Mouse (Mus musculus) MEL (cell line): ENCODE data around the gene Tox2. TPM values are rescaled to one million over a fixed set of nuclear protein-coding genes. Genes with fewer than 3 reads are reported as not detected.

ENCODE experiments used
- DNase-seq: peaks from one replicate; pipeline ENCODE4 v3.0.0; 2011; ENCODE audit warnings: low read depth, low spot score
- H3K27ac ChIP-seq: 2 replicates; pipeline ENCODE4 v1.5.1; 2012; ENCODE audit warnings: low read depth, mild to moderate bottlenecking, control low read depth, low read length, moderate library complexity; ENCODE audit not compliant: control insufficient read depth
- H3K27me3 ChIP-seq, 2 experiments: fragments of 150-350 bp in 1 of 2; sonication (generic) in 1 of 2; 2 replicates each; pipeline ENCODE4 v1.6.1; 2012; ENCODE audit warnings: low read length in 2 of 2, mild to moderate bottlenecking in 2 of 2, improper control_type of control experiment in 1 of 2, moderate library complexity in 1 of 2; ENCODE audit not compliant: insufficient read depth in 2 of 2, control insufficient read depth in 1 of 2
- H3K36me3 ChIP-seq, 2 experiments: 2 replicates each; pipeline ENCODE4 v1.6.1; 2012 to 2014; ENCODE audit warnings: low read length in 2 of 2, improper control_type of control experiment in 1 of 2, inconsistent platforms in 1 of 2, mild to moderate bottlenecking in 1 of 2; ENCODE audit not compliant: insufficient read depth in 2 of 2, control insufficient read depth in 1 of 2
- H3K4me1 ChIP-seq, 2 experiments: fragments of 150-350 bp in 1 of 2; sonication (generic) in 1 of 2; 2 replicates each; pipeline ENCODE4 v1.6.1; 2012; ENCODE audit warnings: low read length in 2 of 2, improper control_type of control experiment in 1 of 2, mild to moderate bottlenecking in 1 of 2; ENCODE audit not compliant: insufficient read depth in 2 of 2, control insufficient read depth in 1 of 2
- H3K4me3 ChIP-seq, 2 experiments: fragments of 150-350 bp in 1 of 2; sonication (generic) in 1 of 2; 2 replicates each; pipeline ENCODE4 v1.5.1; 2012; ENCODE audit warnings: low read depth in 2 of 2, low read length in 2 of 2, mild to moderate bottlenecking in 2 of 2, moderate library complexity in 2 of 2, control low read depth in 1 of 2, improper control_type of control experiment in 1 of 2; ENCODE audit not compliant: control insufficient read depth in 1 of 2, insufficient read depth in 1 of 2
- H3K79me2 ChIP-seq: 2 replicates; pipeline ENCODE4 v1.6.1; 2012; ENCODE audit warnings: mild to moderate bottlenecking, low read length, moderate library complexity; ENCODE audit not compliant: control insufficient read depth, poor library complexity, insufficient read depth
- H3K9ac ChIP-seq: 2 replicates; pipeline ENCODE4 v1.6.1; 2012; ENCODE audit warnings: low read depth, mild to moderate bottlenecking, control low read depth, low read length, moderate library complexity; ENCODE audit not compliant: control insufficient read depth, poor library complexity, severe bottlenecking
- H3K9me3 ChIP-seq: fragments of 150-350 bp; sonication (generic); replicated peaks from 2 replicates; pipeline ENCODE4 v1.6.1; 2012; ENCODE audit warnings: mild to moderate bottlenecking, low read length, improper control_type of control experiment, moderate library complexity; ENCODE audit not compliant: insufficient read depth
- BHLHE40 ChIP-seq: IDR thresholded peaks from 2 replicates; pipeline ENCODE4 v1.6.1; 2012; ENCODE audit warnings: low read depth, mild to moderate bottlenecking, inconsistent platforms, low read length, improper control_type of control experiment, borderline replicate concordance
- CHD2 ChIP-seq: IDR thresholded peaks from 2 replicates; pipeline ENCODE4 v1.6.1; 2011; ENCODE audit warnings: low read length, improper control_type of control experiment
- CTCF ChIP-seq, 3 experiments: IDR thresholded peaks in 2 of 3; conservative IDR thresholded peaks in 1 of 3; 2 replicates each; pipeline ENCODE4 v1.5.1; 2011 to 2012; ENCODE audit warnings: low read length in 3 of 3, low read depth in 2 of 3, mild to moderate bottlenecking in 2 of 3, improper control_type of control experiment in 1 of 3, inconsistent platforms in 1 of 3, mixed read lengths in 1 of 3, moderate library complexity in 1 of 3; ENCODE audit not compliant: control insufficient read depth in 1 of 3, insufficient read depth in 1 of 3, poor library complexity in 1 of 3, severe bottlenecking in 1 of 3
- GATA1 ChIP-seq: IDR thresholded peaks from 2 replicates; pipeline ENCODE4 v1.6.1; 2011; ENCODE audit warnings: low read depth, low read length, improper control_type of control experiment
- HCFC1 ChIP-seq: IDR thresholded peaks from 2 replicates; pipeline ENCODE4 v1.6.1; 2012; ENCODE audit warnings: low read depth, mild to moderate bottlenecking, inconsistent platforms, low read length, improper control_type of control experiment, moderate library complexity
- JUND ChIP-seq: IDR thresholded peaks from 2 replicates; pipeline ENCODE4 v1.6.1; 2011; ENCODE audit warnings: low read depth, mild to moderate bottlenecking, improper control_type of control experiment, low read length
- MYC ChIP-seq: IDR thresholded peaks from 2 replicates; pipeline ENCODE4 v1.6.1; 2011; ENCODE audit warnings: low read depth, mild to moderate bottlenecking, low read length, improper control_type of control experiment, moderate library complexity
- NRF1 ChIP-seq: IDR thresholded peaks from 2 replicates; pipeline ENCODE4 v1.6.1; 2014; ENCODE audit warnings: low read depth, mild to moderate bottlenecking, inconsistent platforms, low read length, improper control_type of control experiment, moderate library complexity; ENCODE audit not compliant: poor library complexity, insufficient read depth, severe bottlenecking
- POLR2A ChIP-seq, 2 experiments: IDR thresholded peaks; 2 replicates each; pipeline ENCODE4 v1.6.1; 2011 to 2012; ENCODE audit warnings: low read length in 2 of 2, mild to moderate bottlenecking in 2 of 2, control low read depth in 1 of 2, improper control_type of control experiment in 1 of 2, low read depth in 1 of 2, moderate library complexity in 1 of 2; ENCODE audit not compliant: control insufficient read depth in 1 of 2, insufficient read depth in 1 of 2, poor library complexity in 1 of 2
- POLR2AphosphoS2 ChIP-seq: IDR thresholded peaks from 2 replicates; pipeline ENCODE4 v1.6.1; 2011; ENCODE audit warnings: low read length, improper control_type of control experiment
- RAD21 ChIP-seq: IDR thresholded peaks from 2 replicates; pipeline ENCODE4 v1.6.1; 2011; ENCODE audit warnings: mild to moderate bottlenecking, low read depth, low read length, improper control_type of control experiment
- TBP ChIP-seq: IDR thresholded peaks from 2 replicates; pipeline ENCODE4 v1.8.0; 2011; ENCODE audit warnings: low read depth, low read length, improper control_type of control experiment
- TCF12 ChIP-seq: IDR thresholded peaks from 2 replicates; pipeline ENCODE4 v1.6.1; 2014; ENCODE audit warnings: low read depth, mild to moderate bottlenecking, inconsistent platforms, low read length, improper control_type of control experiment, moderate library complexity
- USF2 ChIP-seq, 2 experiments: IDR thresholded peaks; 2 replicates each; pipeline ENCODE4 v1.6.1; 2011 to 2012; ENCODE audit warnings: improper control_type of control experiment in 2 of 2, low read length in 2 of 2, borderline replicate concordance in 1 of 2, inconsistent platforms in 1 of 2, low read depth in 1 of 2, mild to moderate bottlenecking in 1 of 2; ENCODE audit not compliant: insufficient read depth in 1 of 2
- ZKSCAN1 ChIP-seq: IDR thresholded peaks from 2 replicates; pipeline ENCODE4 v1.6.1; 2012; ENCODE audit warnings: low read depth, mild to moderate bottlenecking, inconsistent platforms, low read length, improper control_type of control experiment, moderate library complexity
- ZNF384 ChIP-seq: IDR thresholded peaks from 2 replicates; pipeline ENCODE4 v1.6.1; 2012; ENCODE audit warnings: low read depth, mild to moderate bottlenecking, inconsistent platforms, low read length, improper control_type of control experiment
- polyA plus RNA-seq, 2 experiments: library from polyadenylated mRNA; stranded (reverse) in 1 of 2; unstranded in 1 of 2; fragments of >175 nt in 1 of 2; fragments of >200 nt in 1 of 2; gene quantifications; 2 replicates each; pipeline versions ENCODE4 v1.2.1 to v1.2.4; 2012; ENCODE audit warnings: low replicate concordance in 2 of 2, low read depth in 1 of 2; ENCODE audit not compliant: insufficient read length in 2 of 2, insufficient read depth in 1 of 2, missing spikeins in 1 of 2
- total RNA-seq: library from RNA; depleted of rRNA; stranded (reverse); fragments of 300-350 nt; gene quantifications from 2 replicates; pipeline ENCODE4 v1.2.3, GENCODE M21; 2012

The Tox2 gene
- total and polyA plus RNA-seq, 3 experiments = not detected

GRCm38 (mm10) chr2:163358662-163359061 is 155.7 kb downstream of the Tox2 start (continued):
- TF ChIP-seq BHLHE40 (no peak), HCFC1 (peak; percentile 41; the same call in 1 of the 2 replicates), TBP (peak; percentile 84), USF2 (IDR thresholded peaks at IDR 0.05; ENCODE audit: borderline replicate concordance in 1 of 2, insufficient read depth in 1 of 2, low read depth in 1 of 2, low read length in 2 of 2) (no peak), JUND (no peak), TCF12 (no peak)
- TF ChIP-seq, all 39 proteins: peak for 9

- Histone ChIP-seq H3K27me3 (no peaks in the 10 kb centered on the region), H3K4me1 (peaks cover 14 to 49% of the 10 kb centered on the region in 2 experiments), H3K79me2 (peaks cover 3% of the 10 kb centered on the region; the same call in 1 of the 2 replicates), H3K27ac (peak overlapping the region; percentile 21; the same call in 1 of the 2 replicates), H3K9me3 (no peaks in the 10 kb centered on the region), H3K36me3 (peaks cover 0 to 26% of the 10 kb centered on the region in 2 experiments; a peak in 2 of 4 replicates), H3K9ac (no peak overlapping the region), H3K4me3 (no peak overlapping the region)
- TF ChIP-seq TCF12 = no peak
- TF ChIP-seq GATA1 = 0 out of 2 replicates have a peak, but pooled peaks have one; percentile 27
- peak; percentile 34 for DNase-seq
These were observed 156.3 kb downstream of the Tox2 start for GRCm38 (mm10) chr2:163359253-163359652.

GRCm38 (mm10) chr2:163360858-163361623 is 158.1 kb downstream of the Tox2 start:
- Histone ChIP-seq H3K27ac (no peak overlapping the region), H3K27me3 (no peaks in the 10 kb centered on the region), H3K9ac (no peak overlapping the region), H3K36me3 (peaks cover 0 to 23% of the 10 kb centered on the region in 2 experiments; a peak in 2 of 4 replicates), H3K4me3 (no peak overlapping the region), H3K9me3 (no peaks in the 10 kb centered on the region), H3K4me1 (peaks cover 14 to 40% of the 10 kb centered on the region in 2 experiments), H3K79me2 (peaks cover 3% of the 10 kb centered on the region; the same call in 1 of the 2 replicates)
- TF ChIP-seq RAD21 (no peak), JUND (no peak), NRF1 (no peak), MYC (no peak), TBP (no peak), CHD2 (no peak), CTCF (IDR thresholded peaks at IDR 0.05 in 2 of 3, conservative IDR thresholded peaks at IDR 0.05 in 1 of 3; ENCODE audit: control insufficient read depth in 1 of 3, insufficient read depth in 1 of 3, low read depth in 2 of 3, low read length in 3 of 3, poor library complexity in 1 of 3, severe bottlenecking in 1 of 3) (no peak), TCF12 (no peak), ZNF384 (no peak), POLR2AphosphoS2 (no peak), ZKSCAN1 (no peak), POLR2A (IDR thresholded peaks at IDR 0.05; ENCODE audit: control insufficient read depth in 1 of 2, insufficient read depth in 1 of 2, low read depth in 1 of 2, low read length in 2 of 2, poor library complexity in 1 of 2) (no peak), USF2 (IDR thresholded peaks at IDR 0.05; ENCODE audit: borderline replicate concordance in 1 of 2, insufficient read depth in 1 of 2, low read depth in 1 of 2, low read length in 2 of 2) (no peak)
- DNase-seq = no peak
